Comparison of ENCODE assay signal across 8 mouse cellular contexts in genomic region chr4:103146339-103146738, GRCm38 (mm10). TPM values are rescaled to one million over a fixed set of nuclear protein-coding genes. Genes with fewer than 3 reads are reported as not detected.
DNase-seq lines count a peak whose midpoint lies in the region; ATAC-seq and TF ChIP-seq lines count a peak whose summit lies in the region.

No protein-coding gene starts in this region.

- no peak overlapping the region for H3K27ac ChIP-seq in kidney, adult 2 months (ENCODE audit: insufficient read depth, low read depth, low read length)
- no peak overlapping the region for H3K27ac ChIP-seq in limb, embryonic 11.5 days (replicated peaks; ENCODE audit: low read depth, low read length)
- no peak overlapping the region for H3K27ac ChIP-seq in neural tube, embryonic 14.5 days (ENCODE audit: low read depth, low read length)

- TF ChIP-seq CTCF in kidney, adult 2 months (conservative IDR thresholded peaks at IDR 0.05; ENCODE audit: insufficient read depth, insufficient read length, low read depth, low read length): peak; percentile 87

- peak; percentile 75 for DNase-seq in 3T3-L1 (ENCODE audit: low read depth, low spot score)
- DNase-seq in NIH3T3 (ENCODE audit: low read depth): peak; percentile 90
- peak; percentile 75 for DNase-seq in cerebellum, adult 8-10 months
- peak; percentile 49 to 92 for DNase-seq in frontal cortex, adult 2 months (ENCODE audit: extremely low spot score in 1 of 2, low spot score in 1 of 2)
- peak; percentile 75 for DNase-seq in kidney, adult 2 months
- peak; percentile 85 for DNase-seq in limb, embryonic 11.5 days (ENCODE audit: low spot score)
- peak; percentile 92 for DNase-seq in testis, postnatal 10 days (ENCODE audit: low spot score)

- no peak for TF ChIP-seq POLR2A in kidney, adult 2 months (IDR thresholded peaks at IDR 0.05; ENCODE audit: low read depth, low read length)

- no peak overlapping the region for H3K4me2 ChIP-seq in limb, embryonic 11.5 days (ENCODE audit: low read depth, severe bottlenecking)
- H3K4me2 ChIP-seq in neural tube, embryonic 14.5 days (ENCODE audit: low read depth, low read length): no peak overlapping the region

- 30% methylated on average over 5 of the region's 5 CpGs for WGBS in kidney, adult 2 months
- WGBS in limb, embryonic 11.5 days: 55% methylated on average over 5 of the region's 5 CpGs
- 42% methylated on average over 5 of the region's 5 CpGs for WGBS in neural tube, embryonic 14.5 days

- H3K4me1 ChIP-seq in kidney, adult 2 months (ENCODE audit: control insufficient read depth, insufficient read depth, low read length): no peaks in the 10 kb centered on the region
- no peaks in the 10 kb centered on the region for H3K4me1 ChIP-seq in limb, embryonic 11.5 days (ENCODE audit: control insufficient read depth, insufficient read depth, low read length)
- H3K4me1 ChIP-seq in neural tube, embryonic 14.5 days (ENCODE audit: control insufficient read depth, insufficient read depth, low read length): no peaks in the 10 kb centered on the region

- H3K4me3 ChIP-seq in kidney, adult 2 months (ENCODE audit: insufficient read depth, low read depth, low read length): no peak overlapping the region
- no peak overlapping the region for H3K4me3 ChIP-seq in limb, embryonic 11.5 days (ENCODE audit: low read depth, low read length)
- no peak overlapping the region for H3K4me3 ChIP-seq in neural tube, embryonic 14.5 days (ENCODE audit: low read depth, low read length)

- H3K9me3 ChIP-seq in limb, embryonic 11.5 days (ENCODE audit: control insufficient read depth, low read length): no peaks in the 10 kb centered on the region
- H3K9me3 ChIP-seq in neural tube, embryonic 14.5 days (ENCODE audit: control insufficient read depth, low read length): no peaks in the 10 kb centered on the region

- ATAC-seq in limb, embryonic 11.5 days (ENCODE audit: insufficient number of reproducible peaks, low FRiP score, low TSS enrichment, low read depth): no peak
- peak; percentile 63; the same call in 1 of the 2 replicates for ATAC-seq in neural tube, embryonic 14.5 days (ENCODE audit: low read depth)

- no peak overlapping the region for H3K9ac ChIP-seq in limb, embryonic 11.5 days (ENCODE audit: low read length)
- no peak overlapping the region for H3K9ac ChIP-seq in neural tube, embryonic 14.5 days (replicated peaks; ENCODE audit: low read depth, low read length)

- H3K36me3 ChIP-seq in kidney, adult 2 months (ENCODE audit: control insufficient read depth, insufficient read depth, low read length): peaks cover 18% of the 10 kb centered on the region
- peaks cover 18% of the 10 kb centered on the region for H3K36me3 ChIP-seq in limb, embryonic 11.5 days (ENCODE audit: control insufficient read depth, insufficient read depth, low read length)
- peaks cover 22% of the 10 kb centered on the region for H3K36me3 ChIP-seq in neural tube, embryonic 14.5 days (ENCODE audit: control insufficient read depth, insufficient read depth, low read length)

- no peaks in the 10 kb centered on the region for H3K27me3 ChIP-seq in kidney, adult 2 months (replicated peaks; ENCODE audit: control insufficient read depth, insufficient read depth, low read length)
- H3K27me3 ChIP-seq in limb, embryonic 11.5 days (ENCODE audit: control insufficient read depth, insufficient read depth, low read length): no peaks in the 10 kb centered on the region
- no peaks in the 10 kb centered on the region for H3K27me3 ChIP-seq in neural tube, embryonic 14.5 days (ENCODE audit: control insufficient read depth, insufficient read depth, low read length)

RNA-seq across cellular contexts. Expression of gene Wdr78, which starts 32.0 kb away (rescaled TPM):
- polyA plus RNA-seq in frontal cortex, adult 2 months (2012; rRNA removed): 6.0 and 7.0 TPM in 2 replicates
- 1.7 and 1.8 TPM in 2 replicates for polyA plus RNA-seq in kidney, adult 2 months (2012; rRNA removed)
- 4.0 and 4.7 TPM in 2 replicates for polyA plus RNA-seq in limb, embryonic 11.5 days (2014; fragmentation: Nextera tagmentation; extraction: Ambion mirVana)
- 4.1 and 4.5 TPM in 2 replicates for polyA plus RNA-seq in neural tube, embryonic 14.5 days (2014; fragmentation: Nextera tagmentation; extraction: Ambion mirVana)

RNA-seq across cellular contexts. Expression of gene Mier1, which starts 32.1 kb away (rescaled TPM):
- polyA plus RNA-seq in frontal cortex, adult 2 months (2012; rRNA removed): 30.1 and 36.0 TPM in 2 replicates
- 8.9 and 10.6 TPM in 2 replicates for polyA plus RNA-seq in kidney, adult 2 months (2012; rRNA removed)
- 43.0 and 46.3 TPM in 2 replicates for polyA plus RNA-seq in limb, embryonic 11.5 days (2014; fragmentation: Nextera tagmentation; extraction: Ambion mirVana)
- polyA plus RNA-seq in neural tube, embryonic 14.5 days (2014; fragmentation: Nextera tagmentation; extraction: Ambion mirVana): 41.3 and 45.5 TPM in 2 replicates
